Mouse (Mus musculus) myocyte (in vitro differentiated cells): ENCODE measurements around the gene Ptk6.

Experiments used
- CEBPB ChIP-seq: IDR thresholded peaks from 2 replicates; pipeline ENCODE4 v1.6.1; 2011; ENCODE audit warnings: mild to moderate bottlenecking, moderate library complexity; ENCODE audit not compliant: poor library complexity, insufficient read depth, severe bottlenecking
- E2F4 ChIP-seq: IDR thresholded peaks from one replicate; pipeline ENCODE4 v1.6.1; 2011; ENCODE audit warnings: mild to moderate bottlenecking, control low read depth, moderate library complexity; ENCODE audit not compliant: insufficient read depth
- MAX ChIP-seq: IDR thresholded peaks from one replicate; pipeline ENCODE4 v1.6.1; 2011; ENCODE audit warnings: low read depth, mild to moderate bottlenecking, control low read depth
- MYOD1 ChIP-seq, 3 experiments: IDR thresholded peaks; one replicate each; pipeline ENCODE4 v1.6.1; 2011; ENCODE audit warnings: control low read depth in 2 of 3, low read depth in 2 of 3, mild to moderate bottlenecking in 2 of 3, moderate library complexity in 1 of 3; ENCODE audit not compliant: insufficient read length in 2 of 3, control insufficient read depth in 1 of 3
- POLR2A ChIP-seq: IDR thresholded peaks from one replicate; pipeline ENCODE4 v1.6.1; 2011; ENCODE audit warnings: low read depth, mild to moderate bottlenecking, control low read depth, moderate library complexity; ENCODE audit not compliant: insufficient read length
- POLR2AphosphoS2 ChIP-seq: IDR thresholded peaks from one replicate; pipeline ENCODE4 v1.6.1; 2011; ENCODE audit warnings: low read depth, control low read depth; ENCODE audit not compliant: insufficient read length
- TCF12 ChIP-seq: IDR thresholded peaks from one replicate; pipeline ENCODE4 v1.6.1; 2011; ENCODE audit warnings: mild to moderate bottlenecking, control low read depth; ENCODE audit not compliant: poor library complexity, insufficient read depth, severe bottlenecking
- TCF3 ChIP-seq: IDR thresholded peaks from one replicate; pipeline ENCODE4 v1.6.1; 2011; ENCODE audit warnings: low read depth, control low read depth; ENCODE audit not compliant: insufficient read length
- USF1 ChIP-seq: IDR thresholded peaks from one replicate; pipeline ENCODE4 v1.6.1; 2011; ENCODE audit warnings: low read depth, mild to moderate bottlenecking, control low read depth, moderate library complexity

DNA sequence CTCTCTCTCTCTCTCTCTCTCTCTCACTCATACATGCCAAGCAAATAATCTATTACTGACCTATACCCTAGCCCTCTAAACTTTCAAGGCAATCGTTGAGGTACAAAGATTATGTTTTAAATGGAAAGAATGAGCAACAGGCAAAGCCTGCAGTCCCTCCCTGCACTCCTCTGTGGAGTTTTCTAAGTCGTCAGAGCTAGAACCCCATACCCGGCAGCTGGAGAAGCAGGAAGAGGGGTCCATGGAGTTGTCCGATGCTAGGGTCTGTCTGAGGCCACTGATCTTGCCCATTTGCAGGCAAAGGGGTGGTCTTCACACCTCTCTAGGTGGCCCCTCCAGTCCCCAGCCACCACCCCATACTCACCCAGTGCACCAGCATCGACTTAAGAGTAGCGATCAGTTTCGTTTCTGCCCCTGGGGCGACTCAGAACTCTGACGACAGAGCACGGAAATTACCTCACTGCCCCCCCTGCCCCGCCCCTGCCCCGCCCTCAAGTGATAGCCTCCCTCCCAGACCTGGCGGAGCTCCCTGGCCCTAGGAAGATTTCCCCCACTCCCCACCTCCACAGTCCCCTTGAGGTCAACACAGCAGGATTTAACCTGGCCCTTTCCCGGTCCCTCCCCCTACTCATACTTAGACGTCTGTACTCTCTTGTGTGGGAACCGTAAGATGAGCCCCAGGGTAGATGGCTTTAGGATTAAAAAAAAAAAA lies 39.2 kb upstream of the Ptk6 start, which contains the start of gene Helz2:
- peak; percentile 76 for TF ChIP-seq POLR2A
- no peak for TF ChIP-seq USF1
- no peak for TF ChIP-seq MYOD1 (IDR thresholded peaks at IDR 0.05; ENCODE audit: control insufficient read depth in 1 of 3, insufficient read length in 2 of 3, low read depth in 2 of 3)
- no peak for TF ChIP-seq MAX
- TF ChIP-seq TCF3 = no peak
- no peak for TF ChIP-seq CEBPB
- TF ChIP-seq TCF12 = no peak
- TF ChIP-seq POLR2AphosphoS2 = peak; percentile 80
- no peak for TF ChIP-seq E2F4
